Mouse (Mus musculus) cerebellum, adult 2 months (tissue): ENCODE measurements around the gene Frmd4a. TPM values are rescaled to one million over a fixed set of nuclear protein-coding genes. Genes with fewer than 3 reads are reported as not detected.

Source experiments
- DNase-seq, 2 experiments: peaks; one replicate each; pipeline ENCODE4 v3.0.0; 2021
- H3K27ac ChIP-seq: fragments of 200-500 bp; 2 replicates; pipeline ENCODE4 v1.5.1; 2012; ENCODE audit warnings: low read length, control low read depth, inconsistent platforms; ENCODE audit not compliant: insufficient read depth
- H3K27me3 ChIP-seq: fragments of 200-500 bp; 2 replicates; pipeline ENCODE4 v1.6.1; 2012; ENCODE audit warnings: inconsistent platforms, mild to moderate bottlenecking, low read length, moderate library complexity; ENCODE audit not compliant: control insufficient read depth, insufficient read depth
- H3K4me1 ChIP-seq: fragments of 200-500 bp; 2 replicates; pipeline ENCODE4 v1.6.1; 2011; ENCODE audit warnings: low read length; ENCODE audit not compliant: control insufficient read depth, insufficient read depth
- H3K4me3 ChIP-seq: fragments of 200-500 bp; replicated peaks from 2 replicates; pipeline ENCODE3; 2011; ENCODE audit warnings: mild to moderate bottlenecking, low read depth, low read length, control low read depth; ENCODE audit not compliant: insufficient read depth
- CTCF ChIP-seq: fragments of 200-500 bp; IDR thresholded peaks from 2 replicates; pipeline ENCODE4 v1.5.1; 2011; ENCODE audit warnings: low read depth, mild to moderate bottlenecking, control low read depth, low read length, moderate library complexity, borderline replicate concordance; ENCODE audit not compliant: insufficient read depth
- POLR2A ChIP-seq: fragments of 200-500 bp; IDR thresholded peaks from 2 replicates; pipeline ENCODE4 v1.6.1; 2011; ENCODE audit warnings: low read length, control low read depth, borderline replicate concordance; ENCODE audit not compliant: insufficient read depth
- WGBS: fragments of 180-500 bp; shearing (Covaris S2); methylation state at CpG from one replicate; pipeline ENCODE4 v1.1.7; 2018; 5-methylcytosine and 5-hydroxymethylcytosine counted together
- polyA plus RNA-seq: library from polyadenylated mRNA; depleted of rRNA; stranded (reverse); fragments of >200 nt; gene quantifications from 2 replicates; pipeline ENCODE4 v1.2.3, GENCODE M21; 2012

Gene Frmd4a
- polyA plus RNA-seq, 1 experiment = 33.6 TPM

- 44% methylated on average over 8 of the region's 8 CpGs for WGBS
- no peak overlapping the region for H3K4me3 ChIP-seq
- no peaks in the 10 kb centered on the region for H3K4me1 ChIP-seq
- DNase-seq = no peak
- H3K27ac ChIP-seq = no peak overlapping the region
- TF ChIP-seq POLR2A (no peak), CTCF (no peak)
- no peaks in the 10 kb centered on the region for H3K27me3 ChIP-seq
These were observed 81.6 kb downstream of the Frmd4a start for GRCm38 (mm10) chr2:4098948-4099776.

GRCm38 (mm10) chr2:4099777-4100104, 82.2 kb downstream of the Frmd4a start:
- no peak for DNase-seq
- TF ChIP-seq POLR2A (no peak), CTCF (no peak)
- Histone ChIP-seq H3K4me3 (no peak overlapping the region), H3K27ac (no peak overlapping the region), H3K27me3 (no peaks in the 10 kb centered on the region), H3K4me1 (no peaks in the 10 kb centered on the region)

GRCm38 (mm10) chr2:4101370-4101769, 83.9 kb downstream of the Frmd4a start:
- Histone ChIP-seq H3K27me3 (no peaks in the 10 kb centered on the region), H3K4me3 (no peak overlapping the region), H3K27ac (no peak overlapping the region), H3K4me1 (no peaks in the 10 kb centered on the region)
- no peak for TF ChIP-seq POLR2A
- TF ChIP-seq CTCF = no peak
- DNase-seq = peak in 1 of 2 experiments; percentile 21
- 43% methylated on average over 2 of the region's 2 CpGs for WGBS

- H3K27ac ChIP-seq = no peak overlapping the region
- H3K4me3 ChIP-seq = no peak overlapping the region
- H3K27me3 ChIP-seq = no peaks in the 10 kb centered on the region
- WGBS = 46% methylated on average over 7 of the region's 7 CpGs
- H3K4me1 ChIP-seq = no peaks in the 10 kb centered on the region
- TF ChIP-seq POLR2A (no peak), CTCF (no peak)
- DNase-seq = no peak
These were observed 95.9 kb downstream of the Frmd4a start for GRCm38 (mm10) chr2:4113303-4113920.

GRCm38 (mm10) chr2:4119678-4120458, 102.4 kb downstream of the Frmd4a start:
- DNase-seq = no peak
- TF ChIP-seq POLR2A (no peak), CTCF (no peak)
- H3K27me3 ChIP-seq = no peaks in the 10 kb centered on the region
- no peak overlapping the region for H3K4me3 ChIP-seq
- H3K27ac ChIP-seq = no peak overlapping the region
- no peaks in the 10 kb centered on the region for H3K4me1 ChIP-seq
- WGBS = 68% methylated on average over 9 of the region's 9 CpGs

GRCm38 (mm10) chr2:4131216-4131615, 113.7 kb downstream of the Frmd4a start:
- 62% methylated on average over 4 of the region's 4 CpGs for WGBS

GRCm38 (mm10) chr2:4137493-4137892, 120.0 kb downstream of the Frmd4a start:
- DNase-seq = no peak
- no peaks in the 10 kb centered on the region for H3K4me1 ChIP-seq
- H3K27ac ChIP-seq = no peak overlapping the region
- no peaks in the 10 kb centered on the region for H3K27me3 ChIP-seq
- 85% methylated on average over 3 of the region's 3 CpGs for WGBS
- TF ChIP-seq CTCF (no peak), POLR2A (no peak)
- no peak overlapping the region for H3K4me3 ChIP-seq

More at GRCm38 (mm10) chr2:4131216-4131615, 113.7 kb downstream of the Frmd4a start:
- no peak for DNase-seq
- no peaks in the 10 kb centered on the region for H3K4me1 ChIP-seq
- no peaks in the 10 kb centered on the region; the same call in 1 of the 2 replicates for H3K27me3 ChIP-seq
- TF ChIP-seq POLR2A = no peak
- no peak for TF ChIP-seq CTCF
- no peak overlapping the region for H3K4me3 ChIP-seq
- no peak overlapping the region for H3K27ac ChIP-seq
